Mouse (Mus musculus) cortical plate, adult 2 months (tissue): ENCODE data around the gene Ecsit.

Source experiments
- CTCF ChIP-seq: fragments of 200-500 bp; IDR thresholded peaks from 2 replicates; pipeline ENCODE4 v1.5.1; 2011; ENCODE audit warnings: mild to moderate bottlenecking, control low read depth, low read length; ENCODE audit not compliant: insufficient read depth; ENCODE audit errors: extremely low read depth
- POLR2A ChIP-seq: fragments of 200-500 bp; IDR thresholded peaks from 2 replicates; pipeline ENCODE4 v1.6.1; 2011; ENCODE audit warnings: mild to moderate bottlenecking, low read length, control low read depth; ENCODE audit not compliant: insufficient read depth; ENCODE audit errors: extremely low read depth

DNA sequence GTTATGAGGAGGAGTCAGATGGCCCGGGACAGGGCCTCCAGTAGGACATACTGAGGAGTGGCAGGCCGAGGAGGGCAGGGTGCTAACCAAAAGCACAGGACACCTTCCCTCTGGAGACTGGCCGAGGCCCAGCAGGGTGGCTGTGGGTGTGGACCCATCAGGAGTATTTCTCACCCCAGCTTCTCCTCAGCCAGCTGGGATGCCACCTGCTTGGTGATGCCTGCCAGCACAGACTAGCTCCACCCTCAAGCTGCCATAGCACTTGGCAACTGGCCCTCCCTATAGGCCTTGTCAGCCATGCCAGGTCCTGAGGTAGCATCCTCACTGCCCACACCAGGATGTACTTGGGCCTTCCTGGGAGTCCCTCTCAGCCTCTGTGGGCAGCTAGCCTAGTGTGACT lies 20.9 kb downstream of the Ecsit start:
- TF ChIP-seq CTCF (no peak), POLR2A (no peak)
